Mouse (Mus musculus) hindbrain, embryonic 15.5 days (tissue): ENCODE measurements at regions not wholly inside any gene's neighbourhood (a gene's known extent, or its start where the extent isn't known, plus 50 kb on each side); places are given as distances from the start of the nearest gene placed in this dataset.
"Not testable (repeated sequence)": the region's sequence is repeated elsewhere in the genome, so short reads cannot be mapped to it uniquely, and the experiment has no call there.

ENCODE experiments used
- ATAC-seq: fragments of 200-750 bp; cut with Nextera tagmentation; 2 replicates; pipeline ENCODE4 v1.8.0; 2017; ENCODE audit warnings: low read depth, moderate number of reproducible peaks, moderate TSS enrichment; ENCODE audit not compliant: low FRiP score
- H3K27ac ChIP-seq: fragments of 300-500 bp; sonication (generic); replicated peaks from 2 replicates; pipeline ENCODE4 v1.5.1; 2015; ENCODE audit warnings: mild to moderate bottlenecking, inconsistent platforms
- H3K27me3 ChIP-seq: fragments of 300-500 bp; sonication (generic); 2 replicates; pipeline ENCODE4 v1.6.1; 2015; ENCODE audit warnings: control low read depth, inconsistent platforms
- H3K36me3 ChIP-seq: fragments of 300-500 bp; sonication (generic); 2 replicates; pipeline ENCODE4 v1.6.1; 2015; ENCODE audit warnings: control low read depth, inconsistent platforms
- H3K4me1 ChIP-seq: fragments of 300-500 bp; sonication (generic); replicated peaks from 2 replicates; pipeline ENCODE4 v1.6.1; 2015; ENCODE audit warnings: control low read depth, inconsistent platforms
- H3K4me2 ChIP-seq: fragments of 300-500 bp; sonication (generic); 2 replicates; pipeline ENCODE4 v1.6.1; 2015; ENCODE audit warnings: moderate library complexity, mild to moderate bottlenecking, inconsistent platforms
- H3K4me3 ChIP-seq: fragments of 300-500 bp; sonication (generic); 2 replicates; pipeline ENCODE4 v1.5.1; 2015; ENCODE audit warnings: mild to moderate bottlenecking, inconsistent platforms
- H3K9ac ChIP-seq: fragments of 300-500 bp; sonication (generic); 2 replicates; pipeline ENCODE4 v1.6.1; 2015; ENCODE audit warnings: inconsistent platforms
- H3K9me3 ChIP-seq: fragments of 300-500 bp; sonication (generic); 2 replicates; pipeline ENCODE4 v1.6.1; 2016; ENCODE audit warnings: control low read depth, inconsistent platforms
- WGBS: fragments of 180-500 bp; shearing (Covaris S2); methylation state at CpG from one replicate; pipeline ENCODE4 v1.1.7; 2015; 5-methylcytosine and 5-hydroxymethylcytosine counted together

- Histone ChIP-seq H3K27me3 (no peaks in the 10 kb centered on the region), H3K4me1 (no peaks in the 10 kb centered on the region), H3K4me2 (no peak overlapping the region), H3K4me3 (no peak overlapping the region), H3K36me3 (no peaks in the 10 kb centered on the region), H3K9ac (no peak overlapping the region), H3K27ac (no peak overlapping the region), H3K9me3 (no peaks in the 10 kb centered on the region)
- 34% methylated on average over 3 of the region's 3 CpGs for WGBS
- ATAC-seq = no peak
These were observed 1337.9 kb downstream of the Efnb2 start for GRCm38 (mm10) chr8:7323067-7323675.

- no peak overlapping the region for H3K27ac ChIP-seq
- H3K27me3 ChIP-seq = no peaks in the 10 kb centered on the region
- no peak overlapping the region for H3K4me2 ChIP-seq
- ATAC-seq = 0 out of 2 replicates have a peak, but pooled peaks have one; percentile 19
- no peaks in the 10 kb centered on the region for H3K4me1 ChIP-seq
- H3K9me3 ChIP-seq = no peaks in the 10 kb centered on the region
- no peaks in the 10 kb centered on the region for H3K36me3 ChIP-seq
- H3K4me3 ChIP-seq = no peak overlapping the region
- 12% methylated on average over 12 of the region's 12 CpGs for WGBS
- no peak overlapping the region for H3K9ac ChIP-seq
These were observed 1338.5 kb downstream of the Efnb2 start for GRCm38 (mm10) chr8:7322376-7323066.

GRCm38 (mm10) chr8:7316806-7317355 is 1344.2 kb downstream of the Efnb2 start:
- no peak for ATAC-seq
- Histone ChIP-seq H3K36me3 (no peaks in the 10 kb centered on the region), H3K4me2 (no peak overlapping the region), H3K9me3 (no peaks in the 10 kb centered on the region), H3K9ac (no peak overlapping the region), H3K27me3 (no peaks in the 10 kb centered on the region), H3K4me1 (no peaks in the 10 kb centered on the region), H3K27ac (no peak overlapping the region), H3K4me3 (no peak overlapping the region)
- 80% methylated on average over 4 of the region's 4 CpGs for WGBS

- Histone ChIP-seq H3K27ac (no peak overlapping the region), H3K4me1 (no peaks in the 10 kb centered on the region), H3K36me3 (no peaks in the 10 kb centered on the region), H3K9me3 (no peaks in the 10 kb centered on the region), H3K4me3 (no peak overlapping the region), H3K27me3 (no peaks in the 10 kb centered on the region), H3K9ac (no peak overlapping the region), H3K4me2 (no peak overlapping the region)
- 95% methylated on average over 2 of the region's 2 CpGs for WGBS
- ATAC-seq = no peak
These were observed 1351.8 kb downstream of the Efnb2 start for GRCm38 (mm10) chr8:7309239-7309638.

- no peak overlapping the region for H3K9ac ChIP-seq
- ATAC-seq = no peak
- no peaks in the 10 kb centered on the region for H3K9me3 ChIP-seq
- WGBS = 63% methylated on average over 7 of the region's 7 CpGs
- no peak overlapping the region for H3K27ac ChIP-seq
- no peak overlapping the region for H3K4me3 ChIP-seq
- H3K4me1 ChIP-seq = no peaks in the 10 kb centered on the region
- no peaks in the 10 kb centered on the region for H3K27me3 ChIP-seq
- no peaks in the 10 kb centered on the region for H3K36me3 ChIP-seq
- H3K4me2 ChIP-seq = no peak overlapping the region
These were observed 1371.7 kb downstream of the Efnb2 start for GRCm38 (mm10) chr8:7289361-7289760.

- H3K27me3 ChIP-seq = no peaks in the 10 kb centered on the region
- no peaks in the 10 kb centered on the region for H3K4me1 ChIP-seq
- no peaks in the 10 kb centered on the region for H3K36me3 ChIP-seq
- no peak overlapping the region for H3K9ac ChIP-seq
- ATAC-seq = no peak
- no peak overlapping the region for H3K4me3 ChIP-seq
- H3K4me2 ChIP-seq = no peak overlapping the region
- WGBS = 94% methylated on average over 1 of the region's 1 CpGs
- no peaks in the 10 kb centered on the region for H3K9me3 ChIP-seq
- no peak overlapping the region for H3K27ac ChIP-seq
These were observed 1374.5 kb downstream of the Efnb2 start for GRCm38 (mm10) chr8:7286581-7286980.

- no peaks in the 10 kb centered on the region for H3K9me3 ChIP-seq
- no peak overlapping the region for H3K4me2 ChIP-seq
- no peak overlapping the region for H3K27ac ChIP-seq
- no peaks in the 10 kb centered on the region for H3K27me3 ChIP-seq
- ATAC-seq = no peak
- no peaks in the 10 kb centered on the region for H3K4me1 ChIP-seq
- H3K36me3 ChIP-seq = no peaks in the 10 kb centered on the region
- no peak overlapping the region for H3K4me3 ChIP-seq
- 55% methylated on average over 3 of the region's 3 CpGs for WGBS
- H3K9ac ChIP-seq = no peak overlapping the region
These were observed 1393.6 kb downstream of the Efnb2 start for GRCm38 (mm10) chr8:7267406-7267805.

GRCm38 (mm10) chr8:7254336-7254735 is 1406.7 kb downstream of the Efnb2 start:
- 95% methylated on average over 9 of the region's 9 CpGs for whole genome bisulfite sequencing
- not testable (repeated sequence) for H3K27me3 ChIP-seq

GRCm38 (mm10) chr8:7240321-7240720 is 1420.7 kb downstream of the Efnb2 start:
- 89% methylated on average over 1 of the region's 1 CpGs for WGBS
- no peak for ATAC-seq

More at GRCm38 (mm10) chr8:7254336-7254735, 1406.7 kb downstream of the Efnb2 start:
- H3K4me2 ChIP-seq, H3K27ac ChIP-seq, H3K36me3 ChIP-seq, H3K4me3 ChIP-seq, H3K9me3 ChIP-seq, H3K9ac ChIP-seq, H3K4me1 ChIP-seq, ATAC-seq: not testable (repeated sequence)

GRCm38 (mm10) chr8:7234006-7234405 is 1427.0 kb downstream of the Efnb2 start:
- Histone ChIP-seq H3K4me3 (no peak overlapping the region), H3K27me3 (no peaks in the 10 kb centered on the region), H3K4me1 (no peaks in the 10 kb centered on the region), H3K36me3 (no peaks in the 10 kb centered on the region), H3K27ac (no peak overlapping the region), H3K4me2 (no peak overlapping the region), H3K9ac (no peak overlapping the region), H3K9me3 (no peaks in the 10 kb centered on the region)
- 74% methylated on average over 3 of the region's 3 CpGs for WGBS
- ATAC-seq = no peak

More at GRCm38 (mm10) chr8:7240321-7240720, 1420.7 kb downstream of the Efnb2 start:
- Histone ChIP-seq H3K4me3 (no peak overlapping the region), H3K9me3 (no peaks in the 10 kb centered on the region), H3K4me1 (no peaks in the 10 kb centered on the region), H3K36me3 (no peaks in the 10 kb centered on the region), H3K4me2 (no peak overlapping the region), H3K27me3 (no peaks in the 10 kb centered on the region), H3K9ac (no peak overlapping the region), H3K27ac (no peak overlapping the region)

GRCm38 (mm10) chr8:7219300-7219699 is 1441.7 kb downstream of the Efnb2 start:
- H3K4me2 ChIP-seq = no peak overlapping the region
- H3K4me1 ChIP-seq = no peaks in the 10 kb centered on the region
- no peak overlapping the region for H3K27ac ChIP-seq
- 75% methylated on average over 3 of the region's 3 CpGs for WGBS
- no peaks in the 10 kb centered on the region for H3K36me3 ChIP-seq
- ATAC-seq = no peak
- H3K4me3 ChIP-seq = no peak overlapping the region
- no peaks in the 10 kb centered on the region for H3K9me3 ChIP-seq
- no peaks in the 10 kb centered on the region for H3K27me3 ChIP-seq
- H3K9ac ChIP-seq = no peak overlapping the region

- Histone ChIP-seq H3K9me3 (no peaks in the 10 kb centered on the region), H3K27ac (no peak overlapping the region), H3K9ac (no peak overlapping the region), H3K36me3 (no peaks in the 10 kb centered on the region), H3K4me1 (no peaks in the 10 kb centered on the region), H3K4me3 (no peak overlapping the region), H3K4me2 (no peak overlapping the region), H3K27me3 (no peaks in the 10 kb centered on the region)
- WGBS = 40% methylated on average over 3 of the region's 3 CpGs
- ATAC-seq = no peak
These were observed 1453.9 kb downstream of the Efnb2 start for GRCm38 (mm10) chr8:7207178-7207577.
